Mouse (Mus musculus): ENCODE measurements at regions not wholly inside any gene's neighbourhood (a gene's known extent, or its start where the extent isn't known, plus 50 kb on each side); places are given as distances from the start of the nearest gene placed in this dataset.
A peak's percentile ranks its signal among the peaks of the same experiment; 100 is the strongest.

DNA sequence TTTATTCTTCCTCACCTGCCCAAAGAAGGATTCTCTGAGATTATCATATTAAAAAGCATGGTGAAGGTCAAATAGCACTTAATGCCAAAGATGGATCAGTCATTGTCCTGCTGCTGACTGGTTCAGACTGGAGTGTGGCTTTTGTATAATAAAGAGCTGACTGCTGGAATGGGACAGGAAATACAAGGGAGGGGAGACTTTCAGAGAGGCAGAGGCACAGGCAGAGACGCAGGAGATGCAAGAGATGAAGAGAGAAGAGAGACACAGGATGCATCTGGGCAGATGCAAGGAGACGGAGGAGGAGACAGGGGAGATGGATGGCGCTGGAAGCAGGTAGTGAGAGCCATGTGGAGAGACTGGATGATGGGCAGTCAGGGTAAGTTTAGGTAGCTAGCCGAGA, 65.4 kb upstream of the Glrp1 start:
- DNase-seq = no peak

DNA sequence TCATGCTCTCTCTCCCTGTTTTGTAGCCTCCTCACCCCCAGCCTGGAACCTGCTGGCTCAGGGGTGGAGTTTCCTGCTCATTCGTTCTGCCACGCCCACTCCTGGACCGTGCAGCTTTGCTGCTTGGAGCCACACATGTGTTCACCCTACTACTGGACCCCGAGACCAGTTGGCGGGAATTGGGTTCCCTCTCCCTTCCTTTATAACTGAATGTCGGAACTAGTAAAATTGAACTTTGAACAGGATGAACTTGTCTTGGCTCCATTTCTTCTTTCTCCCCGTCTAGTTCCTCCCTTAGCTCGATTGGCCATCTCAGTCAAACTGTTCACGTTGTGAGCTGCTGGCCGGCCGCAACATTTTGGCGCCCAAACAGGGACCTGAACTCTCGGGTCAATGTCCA, 62.3 kb upstream of the Glrp1 start:
- peak in 1 of 2 experiments; percentile 34 for DNase-seq

DNA sequence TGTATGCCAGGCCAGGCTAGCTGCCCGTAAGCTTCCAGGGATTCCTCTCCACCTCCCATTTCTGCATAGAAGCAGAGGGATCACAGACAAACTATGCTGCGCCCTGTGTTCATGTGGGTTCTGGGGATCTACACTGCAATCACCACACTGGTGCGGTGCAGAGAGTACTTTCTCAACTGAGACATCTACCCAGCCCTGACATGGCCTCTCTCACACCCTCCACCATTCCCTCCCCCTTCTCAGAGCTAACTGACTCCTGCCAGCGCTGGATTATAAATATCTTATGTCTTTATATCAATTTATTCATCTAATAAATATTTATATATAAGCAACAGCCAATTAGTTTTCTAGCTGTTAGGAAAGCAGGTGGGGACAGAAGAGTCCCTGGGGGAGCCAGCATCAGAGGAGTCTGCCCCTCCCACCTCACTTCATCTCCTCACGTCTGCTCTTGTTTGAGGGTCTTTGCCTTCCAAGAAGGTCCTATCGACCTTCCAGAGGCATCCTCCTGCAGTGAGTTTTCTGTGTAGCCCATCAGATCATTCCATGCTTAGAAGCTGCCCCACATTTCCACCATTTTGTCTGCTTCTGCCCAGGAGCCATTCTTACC, 58.7 kb upstream of the Glrp1 start:
- DNase-seq = no peak

DNA sequence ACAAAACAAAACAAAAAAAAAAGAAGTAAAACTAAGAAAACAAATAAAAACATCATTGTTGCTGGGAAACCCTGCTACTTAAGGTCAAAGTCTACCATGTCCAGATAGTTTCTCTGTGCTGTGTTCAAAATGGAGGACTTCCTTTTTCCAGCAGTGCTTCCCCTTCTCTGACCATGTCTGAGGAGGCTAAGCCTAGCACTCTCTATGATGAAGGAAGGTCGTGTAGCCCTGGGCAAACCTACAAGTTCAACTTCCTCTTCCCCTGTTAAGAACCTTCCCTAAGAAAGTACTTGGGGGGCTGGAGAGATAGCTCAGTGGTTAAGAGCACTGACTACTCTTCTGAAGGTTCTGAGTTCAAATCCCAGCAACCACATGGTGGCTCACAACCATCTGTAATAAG, 57.3 kb upstream of the Glrp1 start:
- DNase-seq = no peak

DNA sequence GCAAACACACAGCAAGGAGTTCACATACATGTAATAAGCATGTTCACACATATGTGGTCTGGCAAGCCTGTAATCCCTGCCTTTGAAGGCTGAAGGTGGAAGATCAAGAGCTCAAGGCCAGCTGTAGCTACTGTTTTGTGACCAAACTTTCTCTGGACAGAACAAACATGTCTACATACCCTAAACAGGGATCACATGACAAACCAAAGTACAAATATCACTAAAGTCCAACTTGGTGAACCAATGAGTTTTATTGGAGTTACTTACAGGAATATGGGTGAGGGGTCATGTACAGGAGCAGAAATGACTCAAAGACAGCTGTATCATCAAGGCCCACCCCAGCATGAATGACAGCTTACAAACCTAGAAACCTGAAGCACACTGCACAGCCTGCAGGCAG, 56.6 kb upstream of the Glrp1 start:
- peak in 1 of 2 experiments; percentile 17 for DNase-seq

DNA sequence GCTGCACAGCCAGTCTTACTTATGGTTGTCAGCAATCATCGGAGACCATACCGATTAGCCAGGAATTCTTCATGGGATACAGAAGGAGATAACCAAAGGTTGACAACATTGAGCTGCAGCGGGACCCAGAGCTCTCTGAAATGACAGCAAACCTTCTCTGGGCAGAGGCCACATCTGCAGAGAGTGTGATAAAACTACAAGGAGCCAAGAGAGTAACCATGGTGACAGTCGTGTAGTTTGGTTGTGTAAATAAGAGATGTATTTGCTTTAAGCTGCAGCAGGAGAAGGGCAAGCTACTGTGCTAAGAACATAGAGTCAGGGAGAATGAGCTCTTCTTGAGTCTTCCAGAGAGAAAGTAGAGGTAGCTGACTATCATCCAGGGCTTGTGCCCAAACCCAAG, 55.0 kb upstream of the Glrp1 start:
- DNase-seq = no peak

DNA sequence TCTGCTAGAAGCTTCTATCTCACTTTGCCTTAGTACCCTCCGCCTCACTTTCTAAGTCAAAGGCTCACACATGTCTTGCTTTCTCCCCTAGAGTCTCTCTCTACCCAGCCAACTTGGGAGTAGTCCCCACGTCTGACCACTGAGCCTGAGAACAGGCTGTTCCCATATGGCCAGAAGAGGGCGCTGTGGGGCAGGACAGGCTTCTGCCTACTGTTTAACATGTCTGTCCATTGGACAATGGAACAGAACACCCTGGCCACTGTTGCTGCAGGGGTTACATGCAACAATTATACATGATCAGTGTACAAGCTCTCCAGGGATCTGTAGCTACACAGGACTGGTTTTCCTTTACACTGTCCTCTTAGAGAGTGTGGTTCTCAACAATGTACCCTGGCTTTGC, 52.5 kb upstream of the Glrp1 start:
- peak; percentile 62 to 86 for DNase-seq

DNA sequence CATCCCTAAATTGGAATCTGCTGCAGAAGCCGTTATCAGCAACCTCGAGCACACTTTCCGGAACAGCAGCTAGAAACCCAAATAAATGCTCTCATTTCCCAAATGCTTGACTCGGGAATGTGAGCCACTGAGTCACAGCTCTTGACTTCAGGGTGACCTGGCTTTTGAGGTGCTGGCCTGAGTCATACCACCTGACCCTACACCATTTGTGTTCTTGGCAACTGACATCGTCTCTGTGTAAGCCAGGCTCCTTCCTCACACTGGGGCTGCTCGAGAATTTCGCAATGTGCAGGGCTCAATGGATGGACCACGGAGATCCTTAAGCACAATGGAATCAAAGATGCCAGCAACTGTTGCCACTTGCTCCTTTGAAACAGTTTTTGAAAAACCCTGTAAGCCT, 50.9 kb upstream of the Glrp1 start:
- no peak for DNase-seq
